Mouse (Mus musculus): ENCODE results near the gene Gal3st4.

Gene Gal3st4

GRCm38 (mm10) chr5:138272409-138272923 lies at the start of gene Gal3st4:
TSS of gene Gal3st4 (minus strand) at chr5:138272840.
- DNase-seq: no peak

- no peak for DNase-seq
These were observed 40.2 kb upstream of the Gal3st4 start for GRCm38 (mm10) chr5:138312795-138313194.

- no peak for DNase-seq
These were observed 27.0 kb upstream of the Gal3st4 start for GRCm38 (mm10) chr5:138299613-138300012.

GRCm38 (mm10) chr5:138294158-138294557 lies 21.5 kb upstream of the Gal3st4 start:
- DNase-seq: no peak

GRCm38 (mm10) chr5:138291638-138292037 lies 19.0 kb upstream of the Gal3st4 start:
- DNase-seq: no peak

- no peak for DNase-seq
These were observed 15.2 kb upstream of the Gal3st4 start for GRCm38 (mm10) chr5:138287861-138288260.

- no peak for DNase-seq
These were observed 10.9 kb upstream of the Gal3st4 start for GRCm38 (mm10) chr5:138283540-138283939.

- no peak for DNase-seq
These were observed 9.2 kb upstream of the Gal3st4 start for GRCm38 (mm10) chr5:138281798-138282197.

GRCm38 (mm10) chr5:138280829-138281228 lies 8.2 kb upstream of the Gal3st4 start:
- DNase-seq: no peak

- DNase-seq: no peak
These were observed 7.8 kb upstream of the Gal3st4 start for GRCm38 (mm10) chr5:138280425-138280768.

GRCm38 (mm10) chr5:138279585-138280424 lies 7.2 kb upstream of the Gal3st4 start, which contains the start of the genes Gm43720, Gpc2 and Stag3:
TSS of gene Gm43720 (minus strand) at chr5:138279958.
TSS of gene Gpc2 (minus strand) at chr5:138280005.
TSS of gene Stag3 (plus strand) at chr5:138280240.
- peak; percentile 39 for DNase-seq

GRCm38 (mm10) chr5:138277994-138278393 lies 5.4 kb upstream of the Gal3st4 start:
- no peak for DNase-seq

GRCm38 (mm10) chr5:138275216-138276050 lies 2.8 kb upstream of the Gal3st4 start:
- DNase-seq: no peak

GRCm38 (mm10) chr5:138274186-138274585 lies 1.5 kb upstream of the Gal3st4 start:
- no peak for DNase-seq

- DNase-seq: no peak
These were observed 1.4 kb downstream of the Gal3st4 start for GRCm38 (mm10) chr5:138271232-138271631.

GRCm38 (mm10) chr5:138268980-138269379 lies 3.7 kb downstream of the Gal3st4 start:
- no peak for DNase-seq

- DNase-seq: no peak
These were observed 5.5 kb downstream of the Gal3st4 start for GRCm38 (mm10) chr5:138267114-138267513.

- DNase-seq: no peak
These were observed 6.9 kb downstream of the Gal3st4 start for GRCm38 (mm10) chr5:138265712-138266111.

GRCm38 (mm10) chr5:138264207-138264578 lies 8.4 kb downstream of the Gal3st4 start:
- DNase-seq: no peak

- peak; percentile 91 for DNase-seq
These were observed 9.1 kb downstream of the Gal3st4 start, which contains the start of gene BC037034 for GRCm38 (mm10) chr5:138263260-138264206. TSS of gene BC037034 (minus strand) at chr5:138264033.

- DNase-seq: no peak
These were observed 9.9 kb downstream of the Gal3st4 start for GRCm38 (mm10) chr5:138262582-138263240.

- DNase-seq: no peak
These were observed 10.6 kb downstream of the Gal3st4 start for GRCm38 (mm10) chr5:138262001-138262400.
